18 mouse cellular contexts compared by ENCODE assay signal in genomic region chr10:101399206-101399605, GRCm38 (mm10).
DNase-seq lines count a peak whose midpoint lies in the region; ATAC-seq and TF ChIP-seq lines count a peak whose summit lies in the region.
"Had no signal": no experiment of that assay in that cellular context is flagged by ENCODE, and none has a peak within 500 bp of the region (broad histone marks: within the 10 kb centered on the region; RNA-seq: fewer than 3 reads in every experiment).

No protein-coding gene starts in this region.

- no peak for TF ChIP-seq POLR2A in kidney, adult 2 months (IDR thresholded peaks at IDR 0.05; ENCODE audit: low read depth, low read length)

- H3K4me3 ChIP-seq in forebrain, embryonic 13.5 days: no peak overlapping the region
- no peak overlapping the region for H3K4me3 ChIP-seq in forebrain, embryonic 11.5 days (ENCODE audit: low read depth, low read length)
- no peak overlapping the region for H3K4me3 ChIP-seq in midbrain, postnatal 0 days (ENCODE audit: low read depth, low read length)
- no peak overlapping the region for H3K4me3 ChIP-seq in midbrain, embryonic 15.5 days
- H3K4me3 ChIP-seq in neural tube, embryonic 13.5 days: no peak overlapping the region
- H3K4me3 ChIP-seq in kidney, adult 2 months (ENCODE audit: insufficient read depth, low read depth, low read length): no peak overlapping the region
- H3K4me3 ChIP-seq: embryonic facial prominence, embryonic 13.5 days; heart, adult 2 months; heart, embryonic 15.5 days had no signal

- no peaks in the 10 kb centered on the region for H3K9me3 ChIP-seq in forebrain, embryonic 13.5 days (replicated peaks)
- no peaks in the 10 kb centered on the region for H3K9me3 ChIP-seq in forebrain, embryonic 11.5 days (ENCODE audit: control insufficient read depth, low read length)
- H3K9me3 ChIP-seq in midbrain, postnatal 0 days (ENCODE audit: low read length): no peaks in the 10 kb centered on the region
- no peaks in the 10 kb centered on the region for H3K9me3 ChIP-seq in midbrain, embryonic 15.5 days
- H3K9me3 ChIP-seq in neural tube, embryonic 13.5 days: no peaks in the 10 kb centered on the region
- H3K9me3 ChIP-seq: embryonic facial prominence, embryonic 13.5 days; heart, embryonic 15.5 days had no signal

- no peaks in the 10 kb centered on the region for H3K36me3 ChIP-seq in forebrain, embryonic 13.5 days (ENCODE audit: poor library complexity, severe bottlenecking)
- no peaks in the 10 kb centered on the region for H3K36me3 ChIP-seq in forebrain, embryonic 11.5 days (ENCODE audit: control insufficient read depth, insufficient read depth, low read length)
- no peaks in the 10 kb centered on the region for H3K36me3 ChIP-seq in midbrain, postnatal 0 days (ENCODE audit: insufficient read depth, low read length)
- H3K36me3 ChIP-seq in midbrain, embryonic 15.5 days (replicated peaks): no peaks in the 10 kb centered on the region
- H3K36me3 ChIP-seq in neural tube, embryonic 13.5 days: no peaks in the 10 kb centered on the region
- H3K36me3 ChIP-seq in kidney, adult 2 months (ENCODE audit: control insufficient read depth, insufficient read depth, low read length): no peaks in the 10 kb centered on the region
- H3K36me3 ChIP-seq: embryonic facial prominence, embryonic 13.5 days; heart, embryonic 15.5 days had no signal

- H3K27me3 ChIP-seq in forebrain, embryonic 13.5 days: no peaks in the 10 kb centered on the region
- H3K27me3 ChIP-seq in forebrain, embryonic 11.5 days (ENCODE audit: control insufficient read depth, insufficient read depth, low read length): no peaks in the 10 kb centered on the region
- no peaks in the 10 kb centered on the region for H3K27me3 ChIP-seq in midbrain, postnatal 0 days (ENCODE audit: insufficient read depth, low read length)
- no peaks in the 10 kb centered on the region for H3K27me3 ChIP-seq in midbrain, embryonic 15.5 days (replicated peaks)
- H3K27me3 ChIP-seq in neural tube, embryonic 13.5 days: no peaks in the 10 kb centered on the region
- no peaks in the 10 kb centered on the region for H3K27me3 ChIP-seq in kidney, adult 2 months (replicated peaks; ENCODE audit: control insufficient read depth, insufficient read depth, low read length)
- H3K27me3 ChIP-seq: embryonic facial prominence, embryonic 13.5 days; heart, embryonic 15.5 days had no signal

- no peak overlapping the region for H3K4me2 ChIP-seq in forebrain, embryonic 13.5 days
- H3K4me2 ChIP-seq in forebrain, embryonic 11.5 days (ENCODE audit: low read depth, low read length, severe bottlenecking): no peak overlapping the region
- H3K4me2 ChIP-seq in midbrain, postnatal 0 days (ENCODE audit: low read depth, low read length, poor library complexity, severe bottlenecking): no peak overlapping the region
- no peak overlapping the region for H3K4me2 ChIP-seq in midbrain, embryonic 15.5 days
- no peak overlapping the region for H3K4me2 ChIP-seq in neural tube, embryonic 13.5 days
- H3K4me2 ChIP-seq: embryonic facial prominence, embryonic 13.5 days; heart, embryonic 11.5 days; heart, embryonic 15.5 days; hindbrain, embryonic 14.5 days had no signal

- no peak for TF ChIP-seq CTCF in midbrain, postnatal 0 days (IDR thresholded peaks at IDR 0.05)
- TF ChIP-seq CTCF in kidney, adult 2 months (conservative IDR thresholded peaks at IDR 0.05; ENCODE audit: insufficient read depth, insufficient read length, low read depth, low read length): no peak

- no peak for DNase-seq in forebrain, embryonic 11.5 days (ENCODE audit: low spot score)
- peak; percentile 10 for DNase-seq in midbrain, postnatal 0 days (ENCODE audit: low spot score)
- peak; percentile 18 for DNase-seq in brain, embryonic 18.5 days (ENCODE audit: low read depth, low spot score)
- DNase-seq in kidney, adult 2 months: no peak
- DNase-seq in lung, adult 18-20 months: no peak
- DNase-seq: adrenal gland, postnatal 10 days; cerebellum, adult 2 months; gastrocnemius, postnatal 14 days; heart, adult 2 months; heart, postnatal 14 days had no signal

- no peak overlapping the region for H3K9ac ChIP-seq in forebrain, embryonic 13.5 days
- H3K9ac ChIP-seq in forebrain, embryonic 11.5 days (ENCODE audit: low read length): no peak overlapping the region
- H3K9ac ChIP-seq in midbrain, postnatal 0 days (replicated peaks; ENCODE audit: low read length, poor library complexity, severe bottlenecking): no peak overlapping the region
- H3K9ac ChIP-seq in midbrain, embryonic 15.5 days: no peak overlapping the region
- H3K9ac ChIP-seq in neural tube, embryonic 13.5 days: no peak overlapping the region
- H3K9ac ChIP-seq: embryonic facial prominence, embryonic 13.5 days; heart, embryonic 15.5 days; hindbrain, embryonic 14.5 days had no signal

- 79% methylated on average over 3 of the region's 3 CpGs for WGBS in forebrain, embryonic 13.5 days
- 79% methylated on average over 3 of the region's 3 CpGs for WGBS in forebrain, embryonic 11.5 days
- WGBS in midbrain, postnatal 0 days: 81% methylated on average over 3 of the region's 3 CpGs
- WGBS in midbrain, embryonic 15.5 days: 86% methylated on average over 3 of the region's 3 CpGs
- 46% methylated on average over 3 of the region's 3 CpGs for WGBS in neural tube, embryonic 13.5 days
- 67% methylated on average over 3 of the region's 3 CpGs for WGBS in kidney, adult 2 months

- ATAC-seq in forebrain, embryonic 13.5 days: peak; percentile 82; the same call in 1 of the 2 replicates
- no peak for ATAC-seq in forebrain, embryonic 11.5 days (replicated peaks; ENCODE audit: low FRiP score)
- no peak for ATAC-seq in midbrain, postnatal 0 days (ENCODE audit: low FRiP score)
- ATAC-seq in midbrain, embryonic 15.5 days (replicated peaks): no peak
- peak; percentile 86; the same call in 1 of the 2 replicates for ATAC-seq in neural tube, embryonic 13.5 days (ENCODE audit: low read depth)
- ATAC-seq: intestine, embryonic 16.5 days had no signal

- no peaks in the 10 kb centered on the region for H3K4me1 ChIP-seq in forebrain, embryonic 13.5 days
- no peaks in the 10 kb centered on the region for H3K4me1 ChIP-seq in forebrain, embryonic 11.5 days (replicated peaks; ENCODE audit: control insufficient read depth, insufficient read depth, low read length)
- no peaks in the 10 kb centered on the region for H3K4me1 ChIP-seq in midbrain, postnatal 0 days (ENCODE audit: insufficient read depth, low read length)
- H3K4me1 ChIP-seq in midbrain, embryonic 15.5 days: no peaks in the 10 kb centered on the region
- H3K4me1 ChIP-seq in neural tube, embryonic 13.5 days (replicated peaks): no peaks in the 10 kb centered on the region
- H3K4me1 ChIP-seq in kidney, adult 2 months (ENCODE audit: control insufficient read depth, insufficient read depth, low read length): no peaks in the 10 kb centered on the region
- H3K4me1 ChIP-seq: embryonic facial prominence, embryonic 13.5 days; heart, embryonic 15.5 days had no signal

- no peak overlapping the region for H3K27ac ChIP-seq in forebrain, embryonic 13.5 days
- no peak overlapping the region for H3K27ac ChIP-seq in forebrain, embryonic 11.5 days (ENCODE audit: low read depth, low read length)
- no peak overlapping the region for H3K27ac ChIP-seq in midbrain, postnatal 0 days (ENCODE audit: low read depth, low read length)
- no peak overlapping the region for H3K27ac ChIP-seq in midbrain, embryonic 15.5 days
- no peak overlapping the region for H3K27ac ChIP-seq in neural tube, embryonic 13.5 days (replicated peaks)
- H3K27ac ChIP-seq in kidney, adult 2 months (ENCODE audit: insufficient read depth, low read depth, low read length): no peak overlapping the region
- H3K27ac ChIP-seq: embryonic facial prominence, embryonic 13.5 days; heart, adult 2 months; heart, embryonic 15.5 days; hindbrain, embryonic 14.5 days had no signal

Comparison
In these comparisons a context has a peak if more than half of its experiments do, and no peak if none do; other contexts are left out.
1. ATAC-seq: peak in forebrain, embryonic 13.5 days (single experiment) and neural tube, embryonic 13.5 days (single experiment); none in forebrain, embryonic 11.5 days (single experiment), midbrain, postnatal 0 days (single experiment) and midbrain, embryonic 15.5 days (single experiment).
2. DNase-seq: peak in midbrain, postnatal 0 days (single experiment) and brain, embryonic 18.5 days (single experiment); none in forebrain, embryonic 11.5 days (single experiment), kidney, adult 2 months (single experiment) and lung, adult 18-20 months (0 of 2).